In the genomic region with DNA sequence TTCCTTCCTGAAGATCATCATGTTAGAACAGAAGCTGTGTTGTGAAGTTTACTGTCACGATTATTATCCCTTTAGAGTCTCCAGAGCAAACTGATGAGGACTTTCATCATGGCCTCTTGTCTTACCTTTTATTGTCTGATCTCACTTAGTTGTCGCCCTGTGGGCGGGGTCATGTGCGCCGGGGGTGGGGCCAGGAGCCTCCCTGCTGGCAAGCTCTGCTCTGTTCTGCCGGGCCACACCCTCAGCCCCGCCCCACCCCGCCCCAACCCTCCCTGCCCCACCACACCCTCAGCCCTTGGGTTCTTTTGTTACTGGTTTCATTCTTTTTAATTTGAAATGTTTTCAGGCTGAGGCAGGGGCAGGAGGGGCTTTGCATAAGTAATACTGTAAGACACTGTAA, we compare ENCODE assay signal across 13 mouse cellular contexts. TPM values are rescaled to one million over a fixed set of nuclear protein-coding genes. Genes with fewer than 3 reads are reported as not detected.
DNase-seq lines count a peak whose midpoint lies in the region; ATAC-seq and TF ChIP-seq lines count a peak whose summit lies in the region.
"Had no signal": no experiment of that assay in that cellular context is flagged by ENCODE, and none has a peak within 500 bp of the region (broad histone marks: within the 10 kb centered on the region; RNA-seq: fewer than 3 reads in every experiment).

No protein-coding gene starts in this region.

- H3K4me1 ChIP-seq in ES-Bruce4 (ENCODE audit: control insufficient read depth, insufficient read depth, low read length), result peaks cover 5% of the 10 kb centered on the region
- 0 out of 2 replicates have a peak, but pooled peaks cover 8% of the 10 kb centered on the region for H3K4me1 ChIP-seq in liver, postnatal 0 days (ENCODE audit: insufficient read depth)
- H3K4me1 ChIP-seq in midbrain, embryonic 15.5 days, result peaks cover 8% of the 10 kb centered on the region

- peaks cover 17% of the 10 kb centered on the region for H3K36me3 ChIP-seq in ES-Bruce4 (ENCODE audit: control insufficient read depth, insufficient read depth, low read length, poor library complexity, severe bottlenecking)
- peaks cover 76% of the 10 kb centered on the region for H3K36me3 ChIP-seq in liver, postnatal 0 days (replicated peaks; ENCODE audit: insufficient read depth, low read length)
- peaks cover 58% of the 10 kb centered on the region for H3K36me3 ChIP-seq in midbrain, embryonic 15.5 days (replicated peaks)

- no peaks in the 10 kb centered on the region for H3K27me3 ChIP-seq in ES-Bruce4 (ENCODE audit: control insufficient read depth, insufficient read depth, low read length, poor library complexity, severe bottlenecking)
- H3K27me3 ChIP-seq in liver, postnatal 0 days (ENCODE audit: insufficient read depth, low read length), result no peaks in the 10 kb centered on the region
- H3K27me3 ChIP-seq in midbrain, embryonic 15.5 days (replicated peaks), result no peaks in the 10 kb centered on the region
- H3K27me3 ChIP-seq: heart, embryonic 15.5 days; limb, embryonic 15.5 days; midbrain, embryonic 12.5 days had no signal

- 0 out of 2 replicates have a peak overlapping the region, but pooled peaks have one; percentile 29 for H3K9ac ChIP-seq in ES-Bruce4 (ENCODE audit: low read depth, poor library complexity, severe bottlenecking)
- H3K9ac ChIP-seq in liver, postnatal 0 days (replicated peaks), result no peak overlapping the region
- H3K9ac ChIP-seq in midbrain, embryonic 15.5 days, result no peak overlapping the region
- H3K9ac ChIP-seq: heart, embryonic 15.5 days; limb, embryonic 15.5 days; midbrain, embryonic 12.5 days had no signal

- no peak overlapping the region; the same call in 1 of the 2 replicates for H3K4me3 ChIP-seq in ES-Bruce4 (ENCODE audit: low read depth, low read length)
- H3K4me3 ChIP-seq in liver, postnatal 0 days (ENCODE audit: low read depth, low read length), result no peak overlapping the region
- no peak overlapping the region for H3K4me3 ChIP-seq in midbrain, embryonic 15.5 days
- H3K4me3 ChIP-seq: heart, embryonic 15.5 days; limb, embryonic 15.5 days; midbrain, embryonic 12.5 days had no signal

- H3K9me3 ChIP-seq in ES-Bruce4 (replicated peaks; ENCODE audit: control insufficient read depth, insufficient read depth, low read length, poor library complexity, severe bottlenecking), result peaks cover 27% of the 10 kb centered on the region
- no peaks in the 10 kb centered on the region for H3K9me3 ChIP-seq in liver, postnatal 0 days (ENCODE audit: low read length)
- no peaks in the 10 kb centered on the region for H3K9me3 ChIP-seq in midbrain, embryonic 15.5 days
- H3K9me3 ChIP-seq: heart, embryonic 15.5 days; limb, embryonic 15.5 days; midbrain, embryonic 12.5 days had no signal

- TF ChIP-seq CTCF in ES-Bruce4 (IDR thresholded peaks at IDR 0.05; ENCODE audit: low read depth, low read length), result no peak
- no peak for TF ChIP-seq CTCF in liver, postnatal 0 days (IDR thresholded peaks at IDR 0.05; ENCODE audit: low read depth)

- no peak overlapping the region for H3K4me2 ChIP-seq in liver, postnatal 0 days (ENCODE audit: low read depth, low read length)
- H3K4me2 ChIP-seq in midbrain, embryonic 15.5 days, result no peak overlapping the region
- H3K4me2 ChIP-seq: heart, embryonic 15.5 days; limb, embryonic 15.5 days; midbrain, embryonic 12.5 days had no signal

- no peak for TF ChIP-seq POLR2A in ES-Bruce4 (IDR thresholded peaks at IDR 0.05; ENCODE audit: insufficient read depth, low read length)

- TF ChIP-seq EP300 in ES-Bruce4 (IDR thresholded peaks at IDR 0.05; ENCODE audit: insufficient read depth, low read depth, low read length), result no peak
- no peak for TF ChIP-seq EP300 in liver, postnatal 0 days (IDR thresholded peaks at IDR 0.05; ENCODE audit: low read depth)

- peak overlapping the region; percentile 92 for H3K27ac ChIP-seq in ES-Bruce4 (ENCODE audit: insufficient read depth, low read length)
- no peak overlapping the region for H3K27ac ChIP-seq in liver, postnatal 0 days (ENCODE audit: low read depth)
- no peak overlapping the region for H3K27ac ChIP-seq in midbrain, embryonic 15.5 days
- H3K27ac ChIP-seq: heart, embryonic 15.5 days; limb, embryonic 15.5 days had no signal

- ATAC-seq in liver, postnatal 0 days, result peak; percentile 54
- ATAC-seq in midbrain, embryonic 15.5 days (replicated peaks), result no peak

- 37% methylated on average over 8 of the region's 8 CpGs for WGBS in liver, postnatal 0 days (ENCODE audit: insufficient replicate concordance)
- WGBS in midbrain, embryonic 15.5 days, result 25% methylated on average over 8 of the region's 8 CpGs

- peak; percentile 55 to 58 for DNase-seq in kidney, postnatal 4 days
- no peak for DNase-seq in kidney, adult 18-20 months
- peak; percentile 48 for DNase-seq in embryo, embryonic 11 days
- DNase-seq in liver, postnatal 0 days, result peak; percentile 74
- DNase-seq in Muller cell, postnatal 12 days (ENCODE audit: inconsistent ontology term), result no peak
- DNase-seq: spleen, adult 18-20 months had no signal

RNA-seq across cellular contexts. Expression of gene 1500011B03Rik, which starts 22.2 kb away (rescaled TPM):
- 36.3 and 40.7 TPM in 2 replicates for polyA plus RNA-seq in ES-Bruce4 (2011; ENCODE audit: insufficient read depth, insufficient read length, low read depth, missing spikeins)
- 31.2 and 32.5 TPM in 2 replicates for polyA plus RNA-seq in liver, postnatal 0 days (2015; fragmentation: Nextera tagmentation; extraction: Ambion mirVana)
- 270 and 271 TPM in 2 replicates for polyA plus RNA-seq in midbrain, embryonic 15.5 days (2015; fragmentation: Nextera tagmentation; extraction: Ambion mirVana)

RNA-seq across cellular contexts. Expression of gene Git2, which starts 25.7 kb away (rescaled TPM):
- polyA plus RNA-seq in ES-Bruce4 (2011; ENCODE audit: insufficient read depth, insufficient read length, low read depth, missing spikeins), result 42.0 and 43.6 TPM in 2 replicates
- polyA plus RNA-seq in liver, postnatal 0 days (2015; fragmentation: Nextera tagmentation; extraction: Ambion mirVana), result 10.5 and 11.1 TPM in 2 replicates
- 51.6 and 52.9 TPM in 2 replicates for polyA plus RNA-seq in midbrain, embryonic 15.5 days (2015; fragmentation: Nextera tagmentation; extraction: Ambion mirVana)

RNA-seq across cellular contexts. Expression of gene Ankrd13a, which starts 26.6 kb away (rescaled TPM):
- 70.6 and 71.8 TPM in 2 replicates for polyA plus RNA-seq in ES-Bruce4 (2011; ENCODE audit: insufficient read depth, insufficient read length, low read depth, missing spikeins)
- polyA plus RNA-seq in liver, postnatal 0 days (2015; fragmentation: Nextera tagmentation; extraction: Ambion mirVana), result 26.7 TPM in 2 replicates
- 31.1 and 34.7 TPM in 2 replicates for polyA plus RNA-seq in midbrain, embryonic 15.5 days (2015; fragmentation: Nextera tagmentation; extraction: Ambion mirVana)

RNA-seq across cellular contexts. Expression of gene 4930519G04Rik, which starts 52.4 kb away (rescaled TPM):
- polyA plus RNA-seq in ES-Bruce4 (2011; ENCODE audit: insufficient read depth, insufficient read length, low read depth, missing spikeins), result not detected in 2 replicates
- not detected in 2 replicates for polyA plus RNA-seq in liver, postnatal 0 days (2015; fragmentation: Nextera tagmentation; extraction: Ambion mirVana)
- not detected in 2 replicates for polyA plus RNA-seq in midbrain, embryonic 15.5 days (2015; fragmentation: Nextera tagmentation; extraction: Ambion mirVana)
- polyA plus RNA-seq: frontal cortex, adult 2 months; heart, embryonic 15.5 days; kidney, embryonic 14.5 days; limb, embryonic 15.5 days; midbrain, embryonic 12.5 days had no signal

RNA-seq across cellular contexts. Expression of gene Gm9936, which starts 57.4 kb away (rescaled TPM):
- 0.21 TPM in 1 of 2 replicates, not detected in the other for polyA plus RNA-seq in ES-Bruce4 (2011; ENCODE audit: insufficient read depth, insufficient read length, low read depth, missing spikeins)
- not detected in 2 replicates for polyA plus RNA-seq in liver, postnatal 0 days (2015; fragmentation: Nextera tagmentation; extraction: Ambion mirVana)
- 3.0 and 3.6 TPM in 2 replicates for polyA plus RNA-seq in midbrain, embryonic 15.5 days (2015; fragmentation: Nextera tagmentation; extraction: Ambion mirVana)
- polyA plus RNA-seq: heart, embryonic 15.5 days; kidney, embryonic 14.5 days had no signal

Comparison
In these comparisons a context has a peak if more than half of its experiments do, and no peak if none do; other contexts are left out.
1. DNase-seq: peak in kidney, postnatal 4 days (2 of 2), embryo, embryonic 11 days (single experiment) and liver, postnatal 0 days (single experiment); none in kidney, adult 18-20 months (single experiment) and Muller cell, postnatal 12 days (single experiment).